Comparison of ENCODE assay signal across 29 mouse cellular contexts in the genomic region with DNA sequence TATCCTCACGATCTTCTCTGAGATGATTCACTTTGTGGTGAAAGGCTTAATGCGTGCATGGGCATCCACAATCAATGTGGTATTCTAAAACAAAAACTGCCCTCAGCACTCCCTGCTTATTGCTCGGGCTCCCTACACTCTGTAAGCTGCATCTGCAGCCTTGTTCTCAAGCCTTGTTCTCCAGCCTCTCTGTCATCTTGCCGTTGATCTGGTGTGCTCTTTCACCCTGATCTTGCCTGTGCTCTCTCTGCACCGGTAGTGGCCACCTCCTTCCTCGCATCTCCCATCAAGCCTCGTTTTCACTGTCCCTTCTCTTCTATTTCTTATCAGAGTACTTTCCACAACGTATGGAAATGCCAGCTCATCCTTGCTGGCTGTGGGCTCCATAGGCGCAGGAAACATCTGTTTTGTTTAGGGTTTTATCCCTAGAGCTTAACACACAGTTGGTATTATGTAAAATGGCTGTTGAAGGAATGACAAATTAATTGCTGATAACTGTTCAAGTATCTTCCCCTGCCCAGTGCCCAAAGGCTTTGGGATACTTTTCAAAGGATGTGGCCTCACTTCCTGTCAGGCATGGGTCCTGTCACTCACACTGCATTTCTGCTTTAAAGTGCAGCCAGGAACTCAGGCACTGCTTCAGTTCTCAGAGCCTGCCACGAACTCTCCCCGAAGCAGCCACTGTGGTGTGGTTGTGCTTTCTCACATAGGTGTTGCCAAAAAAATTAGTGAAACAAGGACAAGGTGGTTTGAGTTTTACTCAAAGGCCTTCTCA.
A peak's percentile ranks its signal among the peaks of the same experiment; 100 is the strongest.
DNase-seq lines count a peak whose midpoint lies in the region; ATAC-seq and TF ChIP-seq lines count a peak whose summit lies in the region.
"Had no signal": no experiment of that assay in that cellular context is flagged by ENCODE, and none has a peak within 500 bp of the region (broad histone marks: within the 10 kb centered on the region; RNA-seq: fewer than 3 reads in every experiment).

No protein-coding gene starts in this region.

- no peaks in the 10 kb centered on the region for H3K27me3 ChIP-seq in lung, embryonic 14.5 days (ENCODE audit: insufficient read depth, low read length)
- no peaks in the 10 kb centered on the region for H3K27me3 ChIP-seq in megakaryocyte, embryonic 14.5 days (replicated peaks)
- H3K27me3 ChIP-seq: heart, embryonic 13.5 days; hindbrain, embryonic 13.5 days; midbrain, embryonic 12.5 days; neural tube, embryonic 12.5 days had no signal

- no peak for TF ChIP-seq CTCF in lung, embryonic 14.5 days (IDR thresholded peaks at IDR 0.05; ENCODE audit: low read depth)

- H3K9me3 ChIP-seq in lung, embryonic 14.5 days (ENCODE audit: low read depth, low read length) = no peaks in the 10 kb centered on the region
- no peaks in the 10 kb centered on the region for H3K9me3 ChIP-seq in megakaryocyte, embryonic 14.5 days
- H3K9me3 ChIP-seq: heart, embryonic 13.5 days; hindbrain, embryonic 13.5 days; midbrain, embryonic 12.5 days; neural tube, embryonic 12.5 days had no signal

- no peak overlapping the region for H3K9ac ChIP-seq in lung, embryonic 14.5 days
- H3K9ac ChIP-seq: heart, embryonic 13.5 days; hindbrain, embryonic 13.5 days; liver, embryonic 14.5 days; midbrain, embryonic 12.5 days; neural tube, embryonic 12.5 days had no signal

- 51% methylated on average over 11 of the region's 11 CpGs for WGBS in lung, embryonic 14.5 days

- no peaks in the 10 kb centered on the region for H3K36me3 ChIP-seq in lung, embryonic 14.5 days (ENCODE audit: insufficient read depth)
- no peaks in the 10 kb centered on the region for H3K36me3 ChIP-seq in megakaryocyte, embryonic 14.5 days (replicated peaks; ENCODE audit: low read length)
- H3K36me3 ChIP-seq: heart, embryonic 13.5 days; hindbrain, embryonic 13.5 days; midbrain, embryonic 12.5 days; neural tube, embryonic 12.5 days had no signal

- H3K4me2 ChIP-seq in lung, embryonic 14.5 days = no peak overlapping the region
- H3K4me2 ChIP-seq: heart, embryonic 13.5 days; hindbrain, embryonic 13.5 days; midbrain, embryonic 12.5 days; neural tube, embryonic 12.5 days had no signal

- no peak overlapping the region for H3K27ac ChIP-seq in lung, embryonic 14.5 days (ENCODE audit: low read depth)
- H3K27ac ChIP-seq: heart, embryonic 13.5 days; hindbrain, embryonic 13.5 days; liver, embryonic 14.5 days; macrophage; midbrain, embryonic 12.5 days; neural tube, embryonic 12.5 days had no signal

- H3K4me3 ChIP-seq in lung, embryonic 14.5 days (ENCODE audit: low read depth, low read length) = no peak overlapping the region
- H3K4me3 ChIP-seq in megakaryocyte, embryonic 14.5 days (replicated peaks) = peak overlapping the region; percentile 84
- H3K4me3 ChIP-seq: erythroblast, embryonic 14.5 days; heart, embryonic 13.5 days; hindbrain, embryonic 13.5 days; midbrain, embryonic 12.5 days; myocyte; neural tube, embryonic 12.5 days had no signal

- peak; percentile 47; the same call in 1 of the 2 replicates for ATAC-seq in lung, embryonic 14.5 days (ENCODE audit: insufficient read depth)
- ATAC-seq in megakaryocyte, adult 5-6 weeks (ENCODE audit: poor library complexity, severe bottlenecking) = no peak
- 0 out of 2 replicates have a peak, but pooled peaks have one; percentile 22 for ATAC-seq in megakaryocyte-erythroid progenitor cell, adult 5-6 weeks (replicated peaks; ENCODE audit: low FRiP score, low TSS enrichment, poor library complexity, severe bottlenecking)
- ATAC-seq: forebrain, embryonic 16.5 days had no signal

- 0 out of 2 replicates have a peak, but pooled peaks cover 2% of the 10 kb centered on the region for H3K4me1 ChIP-seq in lung, embryonic 14.5 days (ENCODE audit: insufficient read depth)
- peaks cover 64% of the 10 kb centered on the region for H3K4me1 ChIP-seq in megakaryocyte, embryonic 14.5 days
- H3K4me1 ChIP-seq: hindbrain, embryonic 13.5 days; midbrain, embryonic 12.5 days; neural tube, embryonic 12.5 days had no signal

- DNase-seq in embryo, embryonic 11 days = peak; percentile 8
- no peak for DNase-seq in embryo, embryonic 9.5 days (ENCODE audit: extremely low spot score)
- peak; percentile 66 for DNase-seq in lung, embryonic 14.5 days
- DNase-seq in lung, postnatal 25 days (ENCODE audit: low spot score) = no peak
- no peak for DNase-seq in left cerebral cortex, adult 11 months (ENCODE audit: low spot score)
- DNase-seq: adrenal gland, postnatal 25 days; cerebellum, adult 18-20 months; cerebellum, postnatal 14 days; heart, postnatal 14 days; kidney, adult 11 months; kidney, postnatal 14 days; layer of hippocampus, adult 9-11 months; liver; right cerebral cortex, adult 18-20 months; spleen, adult 18-20 months; thymus, adult 18-20 months; thymus, postnatal 36 days had no signal

Comparison
In these comparisons a context has a peak if more than half of its experiments do, and no peak if none do; other contexts are left out.
1. DNase-seq: peak in embryo, embryonic 11 days (single experiment) and lung, embryonic 14.5 days (single experiment); none in embryo, embryonic 9.5 days (single experiment), lung, postnatal 25 days (single experiment) and left cerebral cortex, adult 11 months (single experiment).